Mouse (Mus musculus): ENCODE measurements around the gene Slc4a2.

Gene Slc4a2

DNA sequence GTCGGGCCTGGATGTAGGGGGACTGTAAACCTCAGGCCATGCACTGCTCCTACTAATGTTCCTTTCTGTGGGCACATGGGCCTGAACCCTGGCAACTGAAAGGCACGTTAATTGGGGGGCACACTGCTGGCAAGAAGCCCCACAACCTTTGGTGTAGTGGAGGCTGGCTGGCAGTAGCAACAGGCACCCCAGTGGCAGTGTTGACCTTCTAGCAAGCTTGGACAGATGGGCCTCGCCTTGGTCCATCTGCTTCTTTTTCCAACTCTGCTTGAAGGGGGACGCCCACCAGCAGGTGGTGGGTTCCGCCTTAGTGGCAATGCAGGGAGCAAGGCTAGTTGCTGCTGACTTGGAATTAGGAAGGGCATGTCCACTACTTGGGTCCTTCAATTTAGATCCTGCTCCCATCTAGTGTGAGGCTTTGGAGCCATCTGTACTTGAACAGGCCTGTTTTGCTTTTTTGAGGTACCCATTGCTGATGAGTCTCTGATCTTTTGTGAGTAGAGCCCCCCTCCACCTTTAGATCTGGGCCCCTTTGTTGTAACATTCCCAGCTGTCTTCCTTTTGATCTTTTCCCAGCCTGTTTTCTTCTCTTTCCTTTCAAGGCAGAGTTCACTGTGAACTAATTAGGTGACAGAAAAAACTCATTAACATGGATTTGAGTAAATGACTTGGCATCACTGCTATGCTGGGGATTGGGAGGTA, 29.8 kb downstream of the Slc4a2 start:
- DNase-seq (ENCODE audit: low read depth, low spot score), result no peak
- H3K36me3 ChIP-seq (ENCODE audit: control insufficient read depth, insufficient read depth, low read length, poor library complexity, severe bottlenecking), result no peaks in the 10 kb centered on the region
- H3K27me3 ChIP-seq (ENCODE audit: control insufficient read depth, insufficient read depth, low read length, poor library complexity, severe bottlenecking), result no peaks in the 10 kb centered on the region

GRCm38 (mm10) chr5:24453985-24454303, 30.3 kb downstream of the Slc4a2 start:
- Histone ChIP-seq H3K36me3 (ENCODE audit: control insufficient read depth, insufficient read depth, low read length, poor library complexity, severe bottlenecking) (no peaks in the 10 kb centered on the region), H3K27me3 (ENCODE audit: control insufficient read depth, insufficient read depth, low read length, poor library complexity, severe bottlenecking) (no peaks in the 10 kb centered on the region)
- no peak for DNase-seq (ENCODE audit: low read depth, low spot score)

DNA sequence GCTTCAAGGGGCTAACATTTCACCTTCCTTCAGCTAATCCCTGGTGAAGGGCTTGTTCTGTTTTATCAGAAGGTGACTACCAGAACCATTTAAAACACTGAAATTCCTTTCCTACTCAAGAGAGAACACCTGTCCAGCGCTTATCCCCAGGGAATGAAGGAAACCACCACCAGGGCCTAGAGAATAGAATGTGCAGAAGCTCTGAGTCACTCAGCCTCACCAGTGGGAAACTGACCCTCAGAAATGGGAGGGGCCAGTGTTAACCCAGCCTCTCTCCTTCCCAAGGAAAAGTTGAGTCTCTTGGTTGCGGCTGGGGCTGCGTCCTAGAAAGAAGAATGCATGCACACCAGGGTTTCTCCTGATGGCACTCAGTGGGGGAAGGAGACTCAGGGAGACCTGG, 31.4 kb downstream of the Slc4a2 start:
- Histone ChIP-seq H3K27me3 (ENCODE audit: control insufficient read depth, insufficient read depth, low read length, poor library complexity, severe bottlenecking) (no peaks in the 10 kb centered on the region), H3K36me3 (ENCODE audit: control insufficient read depth, insufficient read depth, low read length, poor library complexity, severe bottlenecking) (no peaks in the 10 kb centered on the region)
- DNase-seq (ENCODE audit: low read depth, low spot score), result no peak

- no peaks in the 10 kb centered on the region for H3K36me3 ChIP-seq (ENCODE audit: control insufficient read depth, insufficient read depth, low read length, poor library complexity, severe bottlenecking)
- no peak for DNase-seq (ENCODE audit: low read depth, low spot score)
- H3K27me3 ChIP-seq (ENCODE audit: control insufficient read depth, insufficient read depth, low read length, poor library complexity, severe bottlenecking), result no peaks in the 10 kb centered on the region
Observed at GRCm38 (mm10) chr5:24455613-24456012, 32.0 kb downstream of the Slc4a2 start.

GRCm38 (mm10) chr5:24466762-24467161, 43.1 kb downstream of the Slc4a2 start:
- no peak for DNase-seq (ENCODE audit: low read depth, low spot score)
- no peaks in the 10 kb centered on the region for H3K27me3 ChIP-seq (ENCODE audit: control insufficient read depth, insufficient read depth, low read length, poor library complexity, severe bottlenecking)
- no peaks in the 10 kb centered on the region; the same call in 1 of the 2 replicates for H3K36me3 ChIP-seq (ENCODE audit: control insufficient read depth, insufficient read depth, low read length, poor library complexity, severe bottlenecking)

GRCm38 (mm10) chr5:24470600-24470999, 47.0 kb downstream of the Slc4a2 start:
- Histone ChIP-seq H3K36me3 (ENCODE audit: control insufficient read depth, insufficient read depth, low read length, poor library complexity, severe bottlenecking) (no peaks in the 10 kb centered on the region), H3K27me3 (ENCODE audit: control insufficient read depth, insufficient read depth, low read length, poor library complexity, severe bottlenecking) (no peaks in the 10 kb centered on the region)
- DNase-seq (ENCODE audit: low read depth, low spot score), result peak; percentile 89

DNA sequence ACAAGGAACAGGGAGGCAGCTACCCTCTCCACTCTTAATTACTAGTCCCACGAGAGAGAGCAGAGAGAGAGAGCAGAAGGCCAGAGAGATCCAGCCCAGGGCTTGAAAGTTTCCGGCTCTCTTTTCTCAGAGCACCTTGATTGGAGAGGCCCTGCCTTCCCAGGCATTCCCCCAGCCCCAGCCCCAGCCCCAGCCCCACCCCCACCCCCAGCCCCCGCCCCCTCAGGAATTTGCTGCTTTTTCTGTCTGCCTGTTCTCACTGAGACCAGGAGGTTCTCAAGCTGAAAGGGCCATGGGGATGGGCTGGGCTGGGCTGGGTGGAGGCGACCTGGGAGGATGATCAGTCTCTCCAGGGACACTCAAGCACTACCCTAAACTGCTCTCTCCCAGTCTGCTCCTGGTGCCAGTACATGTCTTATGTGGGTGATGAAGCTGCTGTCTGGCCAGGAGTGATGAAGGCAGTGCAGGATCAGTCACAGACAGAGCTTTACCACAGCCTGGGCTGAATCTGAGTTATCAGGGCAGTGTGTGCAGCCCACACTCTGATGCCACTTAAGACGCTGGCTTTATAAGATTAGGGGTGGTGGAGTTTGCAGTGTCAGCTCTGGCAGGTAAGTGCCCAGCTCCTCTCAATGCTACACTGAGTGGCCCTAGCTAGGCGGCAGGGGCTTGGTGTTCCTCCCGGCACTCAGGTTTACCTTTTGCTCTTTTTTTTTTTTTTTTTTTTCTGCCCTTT, 49.4 kb downstream of the Slc4a2 start:
- 0 out of 2 replicates have a peak, but pooled peaks cover 1% of the 10 kb centered on the region for H3K36me3 ChIP-seq (ENCODE audit: control insufficient read depth, insufficient read depth, low read length, poor library complexity, severe bottlenecking)
- H3K27me3 ChIP-seq (ENCODE audit: control insufficient read depth, insufficient read depth, low read length, poor library complexity, severe bottlenecking), result no peaks in the 10 kb centered on the region
- no peak for DNase-seq (ENCODE audit: low read depth, low spot score)

GRCm38 (mm10) chr5:24474025-24474722, 50.5 kb downstream of the Slc4a2 start:
- no peak for DNase-seq (ENCODE audit: low read depth, low spot score)

GRCm38 (mm10) chr5:24474723-24475261, 51.2 kb downstream of the Slc4a2 start:
- peak; percentile 18 for DNase-seq (ENCODE audit: low read depth, low spot score)
- Histone ChIP-seq H3K27me3 (ENCODE audit: control insufficient read depth, insufficient read depth, low read length, poor library complexity, severe bottlenecking) (no peaks in the 10 kb centered on the region), H3K36me3 (ENCODE audit: control insufficient read depth, insufficient read depth, low read length, poor library complexity, severe bottlenecking) (peaks cover 6% of the 10 kb centered on the region)

More at GRCm38 (mm10) chr5:24474025-24474722, 50.5 kb downstream of the Slc4a2 start:
- Histone ChIP-seq H3K36me3 (ENCODE audit: control insufficient read depth, insufficient read depth, low read length, poor library complexity, severe bottlenecking) (peaks cover 5% of the 10 kb centered on the region), H3K27me3 (ENCODE audit: control insufficient read depth, insufficient read depth, low read length, poor library complexity, severe bottlenecking) (no peaks in the 10 kb centered on the region)

- peaks cover 13% of the 10 kb centered on the region for H3K36me3 ChIP-seq (ENCODE audit: control insufficient read depth, insufficient read depth, low read length, poor library complexity, severe bottlenecking)
- no peaks in the 10 kb centered on the region for H3K27me3 ChIP-seq (ENCODE audit: control insufficient read depth, insufficient read depth, low read length, poor library complexity, severe bottlenecking)
- no peak for DNase-seq (ENCODE audit: low read depth, low spot score)
Observed at GRCm38 (mm10) chr5:24475476-24476241, 52.0 kb downstream of the Slc4a2 start.

GRCm38 (mm10) chr5:24477909-24478308, 54.3 kb downstream of the Slc4a2 start:
- no peak for DNase-seq (ENCODE audit: low read depth, low spot score)
- peaks cover 15% of the 10 kb centered on the region for H3K36me3 ChIP-seq (ENCODE audit: control insufficient read depth, insufficient read depth, low read length, poor library complexity, severe bottlenecking)
- no peaks in the 10 kb centered on the region for H3K27me3 ChIP-seq (ENCODE audit: control insufficient read depth, insufficient read depth, low read length, poor library complexity, severe bottlenecking)

- H3K27me3 ChIP-seq (ENCODE audit: control insufficient read depth, insufficient read depth, low read length, poor library complexity, severe bottlenecking), result no peaks in the 10 kb centered on the region
- peak; percentile 41 for DNase-seq (ENCODE audit: low read depth, low spot score)
Observed at GRCm38 (mm10) chr5:24481647-24482046, 58.0 kb downstream of the Slc4a2 start.

GRCm38 (mm10) chr5:24482247-24483079, 58.8 kb downstream of the Slc4a2 start:
- Histone ChIP-seq H3K36me3 (ENCODE audit: control insufficient read depth, insufficient read depth, low read length, poor library complexity, severe bottlenecking) (peaks cover 17% of the 10 kb centered on the region), H3K27me3 (ENCODE audit: control insufficient read depth, insufficient read depth, low read length, poor library complexity, severe bottlenecking) (no peaks in the 10 kb centered on the region)
- DNase-seq (ENCODE audit: low read depth, low spot score), result no peak

More at GRCm38 (mm10) chr5:24481647-24482046, 58.0 kb downstream of the Slc4a2 start:
- H3K36me3 ChIP-seq (ENCODE audit: control insufficient read depth, insufficient read depth, low read length, poor library complexity, severe bottlenecking), result peaks cover 18% of the 10 kb centered on the region
